In genomic region chr1:184647920-184648540, GRCm38 (mm10) we compare ENCODE assay signal across 24 mouse cellular contexts.
A peak's percentile ranks its signal among the peaks of the same experiment; 100 is the strongest.
DNase-seq lines count a peak whose midpoint lies in the region; ATAC-seq and TF ChIP-seq lines count a peak whose summit lies in the region.
"Had no signal": no experiment of that assay in that cellular context is flagged by ENCODE, and none has a peak within 500 bp of the region (broad histone marks: within the 10 kb centered on the region; RNA-seq: fewer than 3 reads in every experiment).

No protein-coding gene starts in this region.

- H3K9me3 ChIP-seq in heart, embryonic 10.5 days, result peaks cover 3% of the 10 kb centered on the region; the same call in 1 of the 2 replicates
- no peaks in the 10 kb centered on the region for H3K9me3 ChIP-seq in liver, embryonic 16.5 days (replicated peaks; ENCODE audit: control insufficient read depth, low read length)
- H3K9me3 ChIP-seq: heart, embryonic 15.5 days; lung, embryonic 15.5 days; midbrain, embryonic 13.5 days had no signal

- H3K4me1 ChIP-seq in heart, embryonic 10.5 days, result peaks cover 19% of the 10 kb centered on the region
- peaks cover 3% of the 10 kb centered on the region; the same call in 1 of the 2 replicates for H3K4me1 ChIP-seq in bone marrow, adult 2 months (ENCODE audit: control insufficient read depth, insufficient read depth, low read length)
- peaks cover 45% of the 10 kb centered on the region for H3K4me1 ChIP-seq in liver, embryonic 16.5 days (ENCODE audit: control insufficient read depth, low read depth, low read length)
- H3K4me1 ChIP-seq: neural tube, embryonic 13.5 days had no signal

- no peak overlapping the region for H3K4me3 ChIP-seq in heart, embryonic 10.5 days
- no peak overlapping the region for H3K4me3 ChIP-seq in bone marrow, adult 2 months (replicated peaks; ENCODE audit: control insufficient read depth, low read depth, low read length)
- no peak overlapping the region for H3K4me3 ChIP-seq in liver, embryonic 16.5 days (ENCODE audit: low read depth, low read length)
- H3K4me3 ChIP-seq: gastrocnemius, adult 2 months; heart, embryonic 15.5 days; limb, embryonic 13.5 days; lung, embryonic 15.5 days; midbrain, embryonic 13.5 days; neural tube, embryonic 13.5 days had no signal

- DNase-seq in heart, adult 11 months, result peak; percentile 49
- DNase-seq in heart, embryonic 10.5 days (ENCODE audit: low spot score), result no peak
- DNase-seq in ovary, adult 18-20 months (ENCODE audit: low spot score), result no peak
- no peak for DNase-seq in kidney, postnatal 25 days
- no peak for DNase-seq in kidney, postnatal 4 days
- DNase-seq: adrenal gland, postnatal 36 days; cerebellum, adult 8-10 months; gastrocnemius, adult 2 months; heart, adult 18-20 months; kidney, adult 8-10 months; layer of hippocampus, postnatal 36 days; right cerebral cortex, postnatal 14 days; thymus, postnatal 14 days had no signal

- peak; percentile 70 for ATAC-seq in erythroid progenitor cell, adult 5-6 weeks (replicated peaks; ENCODE audit: low FRiP score, poor library complexity, severe bottlenecking)
- peak; percentile 69 for ATAC-seq in liver, embryonic 16.5 days (ENCODE audit: low read depth)
- ATAC-seq: forebrain, embryonic 14.5 days; midbrain, embryonic 13.5 days had no signal

- peaks cover 4% of the 10 kb centered on the region; the same call in 1 of the 2 replicates for H3K27me3 ChIP-seq in heart, embryonic 10.5 days (ENCODE audit: insufficient read depth, poor library complexity, severe bottlenecking)
- no peaks in the 10 kb centered on the region for H3K27me3 ChIP-seq in liver, embryonic 16.5 days (ENCODE audit: control insufficient read depth, insufficient read depth, low read depth, low read length)
- H3K27me3 ChIP-seq: CH12.LX; heart, embryonic 15.5 days; limb, embryonic 13.5 days; lung, embryonic 15.5 days; midbrain, embryonic 13.5 days; neural tube, embryonic 13.5 days had no signal

- 84% methylated on average over 8 of the region's 8 CpGs for WGBS in heart, embryonic 10.5 days
- 85% methylated on average over 8 of the region's 8 CpGs for WGBS in bone marrow, adult 2 months
- WGBS in liver, embryonic 16.5 days (ENCODE audit: insufficient replicate concordance), result 76% methylated on average over 8 of the region's 8 CpGs

- peak overlapping the region; percentile 35 for H3K9ac ChIP-seq in liver, embryonic 16.5 days (ENCODE audit: low read depth, low read length)
- H3K9ac ChIP-seq: heart, embryonic 15.5 days; limb, embryonic 13.5 days; lung, embryonic 15.5 days; midbrain, embryonic 13.5 days; neural tube, embryonic 13.5 days had no signal

- H3K36me3 ChIP-seq in heart, embryonic 10.5 days, result peaks cover 2% of the 10 kb centered on the region; the same call in 1 of the 2 replicates
- H3K36me3 ChIP-seq in liver, embryonic 16.5 days (ENCODE audit: control insufficient read depth, insufficient read depth), result no peaks in the 10 kb centered on the region
- H3K36me3 ChIP-seq: heart, embryonic 15.5 days; limb, embryonic 13.5 days; lung, embryonic 15.5 days; midbrain, embryonic 13.5 days; neural tube, embryonic 13.5 days had no signal

- TF ChIP-seq POLR2A in bone marrow, adult 2 months (IDR thresholded peaks at IDR 0.05; ENCODE audit: borderline replicate concordance, control insufficient read depth, low read depth, low read length), result no peak

- H3K27ac ChIP-seq in heart, embryonic 10.5 days, result no peak overlapping the region
- peak overlapping the region; percentile 48 for H3K27ac ChIP-seq in bone marrow, adult 2 months (ENCODE audit: control insufficient read depth, insufficient read depth, low read depth, low read length, poor library complexity)
- H3K27ac ChIP-seq in liver, embryonic 16.5 days (ENCODE audit: low read length), result peak overlapping the region; percentile 92
- H3K27ac ChIP-seq: gastrocnemius, adult 2 months; heart, embryonic 15.5 days; limb, embryonic 13.5 days; lung, embryonic 15.5 days; macrophage; midbrain, embryonic 13.5 days; neural tube, embryonic 13.5 days had no signal

- peak overlapping the region; percentile 26; the same call in 1 of the 2 replicates for H3K4me2 ChIP-seq in liver, embryonic 16.5 days (ENCODE audit: low read depth, low read length)
- H3K4me2 ChIP-seq: heart, embryonic 15.5 days; limb, embryonic 13.5 days; lung, embryonic 15.5 days; midbrain, embryonic 13.5 days; neural tube, embryonic 13.5 days had no signal

- TF ChIP-seq CTCF in bone marrow, adult 2 months (IDR thresholded peaks at IDR 0.05; ENCODE audit: control insufficient read depth, insufficient read depth, low read length), result no peak
